Mouse (Mus musculus): ENCODE measurements around the gene Zfp652. TPM values are rescaled to one million over a fixed set of nuclear protein-coding genes. Genes with fewer than 3 reads are reported as not detected.
A peak's percentile ranks its signal among the peaks of the same experiment; 100 is the strongest.

The Zfp652 gene
- polyA plus RNA-seq, 1 experiment from 2014 or later, result 23.2 TPM

- H3K27me3 ChIP-seq (ENCODE audit: control insufficient read depth, insufficient read depth, low read depth, low read length), result peaks cover 71% of the 10 kb centered on the region
- H3K4me2 ChIP-seq (ENCODE audit: low read depth, low read length), result no peak overlapping the region
- WGBS, result 58% methylated on average over 11 of the region's 11 CpGs
- H3K4me3 ChIP-seq (ENCODE audit: low read length), result no peak overlapping the region
- no peak overlapping the region for H3K27ac ChIP-seq (ENCODE audit: low read length)
- peaks cover 22% of the 10 kb centered on the region for H3K4me1 ChIP-seq (replicated peaks; ENCODE audit: control insufficient read depth, insufficient read depth, low read length)
- ATAC-seq (ENCODE audit: low read depth), result no peak
- no peaks in the 10 kb centered on the region for H3K9me3 ChIP-seq (ENCODE audit: control insufficient read depth, low read length)
- H3K9ac ChIP-seq (ENCODE audit: low read length), result no peak overlapping the region
- no peaks in the 10 kb centered on the region for H3K36me3 ChIP-seq (ENCODE audit: control insufficient read depth, insufficient read depth, low read length)
These were observed 115.9 kb downstream of the Zfp652 start for GRCm38 (mm10) chr11:95828181-95828964.

GRCm38 (mm10) chr11:95829526-95830050 lies 117.1 kb downstream of the Zfp652 start:
- Histone ChIP-seq H3K4me1 (replicated peaks; ENCODE audit: control insufficient read depth, insufficient read depth, low read length) (peaks cover 30% of the 10 kb centered on the region), H3K4me3 (ENCODE audit: low read length) (no peak overlapping the region), H3K4me2 (ENCODE audit: low read depth, low read length) (no peak overlapping the region), H3K9me3 (ENCODE audit: control insufficient read depth, low read length) (no peaks in the 10 kb centered on the region), H3K36me3 (ENCODE audit: control insufficient read depth, insufficient read depth, low read length) (no peaks in the 10 kb centered on the region), H3K9ac (ENCODE audit: low read length) (no peak overlapping the region), H3K27ac (ENCODE audit: low read length) (no peak overlapping the region), H3K27me3 (ENCODE audit: control insufficient read depth, insufficient read depth, low read depth, low read length) (peaks cover 82% of the 10 kb centered on the region)
- WGBS, result 43% methylated on average over 4 of the region's 4 CpGs
- no peak for ATAC-seq (ENCODE audit: low read depth)

GRCm38 (mm10) chr11:95830411-95831275 lies 118.2 kb downstream of the Zfp652 start:
- peak overlapping the region; percentile 46 for H3K4me2 ChIP-seq (ENCODE audit: low read depth, low read length)
- ATAC-seq (ENCODE audit: low read depth), result no peak
- H3K4me1 ChIP-seq (replicated peaks; ENCODE audit: control insufficient read depth, insufficient read depth, low read length), result peaks cover 32% of the 10 kb centered on the region
- H3K4me3 ChIP-seq (ENCODE audit: low read length), result peak overlapping the region; percentile 31
- no peak overlapping the region for H3K27ac ChIP-seq (ENCODE audit: low read length)
- no peaks in the 10 kb centered on the region for H3K36me3 ChIP-seq (ENCODE audit: control insufficient read depth, insufficient read depth, low read length)
- no peaks in the 10 kb centered on the region for H3K9me3 ChIP-seq (ENCODE audit: control insufficient read depth, low read length)
- peak overlapping the region; percentile 40 for H3K9ac ChIP-seq (ENCODE audit: low read length)
- WGBS, result 3% methylated on average over 80 of the region's 80 CpGs
- peaks cover 75% of the 10 kb centered on the region for H3K27me3 ChIP-seq (ENCODE audit: control insufficient read depth, insufficient read depth, low read depth, low read length)

- Histone ChIP-seq H3K27ac (ENCODE audit: low read length) (no peak overlapping the region), H3K4me1 (replicated peaks; ENCODE audit: control insufficient read depth, insufficient read depth, low read length) (peaks cover 37% of the 10 kb centered on the region), H3K36me3 (ENCODE audit: control insufficient read depth, insufficient read depth, low read length) (no peaks in the 10 kb centered on the region), H3K4me3 (ENCODE audit: low read length) (peak overlapping the region; percentile 31), H3K9me3 (ENCODE audit: control insufficient read depth, low read length) (no peaks in the 10 kb centered on the region), H3K9ac (ENCODE audit: low read length) (peak overlapping the region; percentile 40), H3K27me3 (ENCODE audit: control insufficient read depth, insufficient read depth, low read depth, low read length) (peaks cover 74% of the 10 kb centered on the region), H3K4me2 (ENCODE audit: low read depth, low read length) (peak overlapping the region; percentile 46)
- no peak for ATAC-seq (ENCODE audit: low read depth)
- WGBS, result 2% methylated on average over 10 of the region's 10 CpGs
These were observed 118.8 kb downstream of the Zfp652 start for GRCm38 (mm10) chr11:95831276-95831619.

GRCm38 (mm10) chr11:95831641-95832040 lies 119.2 kb downstream of the Zfp652 start:
- ATAC-seq (ENCODE audit: low read depth), result no peak
- peaks cover 70% of the 10 kb centered on the region for H3K27me3 ChIP-seq (ENCODE audit: control insufficient read depth, insufficient read depth, low read depth, low read length)
- WGBS, result 3% methylated on average over 13 of the region's 15 CpGs
- peaks cover 41% of the 10 kb centered on the region for H3K4me1 ChIP-seq (replicated peaks; ENCODE audit: control insufficient read depth, insufficient read depth, low read length)
- H3K4me2 ChIP-seq (ENCODE audit: low read depth, low read length), result peak overlapping the region; percentile 46; the same call in 1 of the 2 replicates
- H3K27ac ChIP-seq (ENCODE audit: low read length), result no peak overlapping the region
- no peaks in the 10 kb centered on the region for H3K9me3 ChIP-seq (ENCODE audit: control insufficient read depth, low read length)
- H3K9ac ChIP-seq (ENCODE audit: low read length), result no peak overlapping the region
- H3K4me3 ChIP-seq (ENCODE audit: low read length), result peak overlapping the region; percentile 31
- H3K36me3 ChIP-seq (ENCODE audit: control insufficient read depth, insufficient read depth, low read length), result no peaks in the 10 kb centered on the region

GRCm38 (mm10) chr11:95832129-95833005 lies 119.9 kb downstream of the Zfp652 start:
- ATAC-seq (ENCODE audit: low read depth), result no peak
- Histone ChIP-seq H3K4me3 (ENCODE audit: low read length) (no peak overlapping the region), H3K4me1 (replicated peaks; ENCODE audit: control insufficient read depth, insufficient read depth, low read length) (peaks cover 49% of the 10 kb centered on the region), H3K27ac (ENCODE audit: low read length) (no peak overlapping the region), H3K36me3 (ENCODE audit: control insufficient read depth, insufficient read depth, low read length) (no peaks in the 10 kb centered on the region), H3K27me3 (ENCODE audit: control insufficient read depth, insufficient read depth, low read depth, low read length) (peaks cover 64% of the 10 kb centered on the region), H3K4me2 (ENCODE audit: low read depth, low read length) (no peak overlapping the region), H3K9me3 (ENCODE audit: control insufficient read depth, low read length) (no peaks in the 10 kb centered on the region), H3K9ac (ENCODE audit: low read length) (no peak overlapping the region)
- WGBS, result 53% methylated on average over 18 of the region's 18 CpGs

- no peaks in the 10 kb centered on the region for H3K36me3 ChIP-seq (ENCODE audit: control insufficient read depth, insufficient read depth, low read length)
- no peak overlapping the region for H3K27ac ChIP-seq (ENCODE audit: low read length)
- peaks cover 52% of the 10 kb centered on the region for H3K4me1 ChIP-seq (replicated peaks; ENCODE audit: control insufficient read depth, insufficient read depth, low read length)
- no peak overlapping the region for H3K4me3 ChIP-seq (ENCODE audit: low read length)
- no peak overlapping the region; the same call in 1 of the 2 replicates for H3K4me2 ChIP-seq (ENCODE audit: low read depth, low read length)
- no peak for ATAC-seq (ENCODE audit: low read depth)
- WGBS, result 29% methylated on average over 8 of the region's 8 CpGs
- H3K9me3 ChIP-seq (ENCODE audit: control insufficient read depth, low read length), result no peaks in the 10 kb centered on the region
- H3K9ac ChIP-seq (ENCODE audit: low read length), result no peak overlapping the region
- peaks cover 64% of the 10 kb centered on the region for H3K27me3 ChIP-seq (ENCODE audit: control insufficient read depth, insufficient read depth, low read depth, low read length)
These were observed 120.6 kb downstream of the Zfp652 start for GRCm38 (mm10) chr11:95833006-95833570.

DNA sequence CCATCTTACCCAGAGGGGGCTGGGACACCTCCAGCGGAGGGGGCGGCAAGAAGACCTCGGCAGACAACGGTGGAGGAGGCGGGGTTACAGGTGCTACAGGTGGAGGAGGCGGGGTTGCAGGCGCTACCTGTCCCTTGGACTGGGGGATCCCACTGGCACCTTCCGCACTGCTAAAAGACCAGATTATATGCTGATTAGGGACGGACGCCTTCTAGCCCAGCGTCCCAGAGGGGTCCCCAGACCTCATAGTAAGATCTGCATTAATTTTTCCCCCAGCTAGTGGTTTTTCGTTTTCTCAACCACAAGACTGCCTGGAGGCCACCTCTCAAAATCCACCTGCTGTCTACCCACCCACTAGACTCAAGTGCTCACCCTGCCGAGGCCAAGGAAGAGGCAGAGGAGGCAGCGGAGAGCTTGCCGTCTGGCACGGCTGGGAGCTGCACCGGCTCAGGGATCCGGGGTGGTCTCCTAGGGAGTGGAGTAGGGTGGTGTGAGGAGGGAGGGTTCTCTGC lies 121.2 kb downstream of the Zfp652 start:
- peak overlapping the region; percentile 32; the same call in 1 of the 2 replicates for H3K27ac ChIP-seq (ENCODE audit: low read length)
- 11% methylated on average over 18 of the region's 18 CpGs for WGBS
- H3K27me3 ChIP-seq (ENCODE audit: control insufficient read depth, insufficient read depth, low read depth, low read length), result peaks cover 58% of the 10 kb centered on the region
- peak overlapping the region; percentile 40 for H3K4me2 ChIP-seq (ENCODE audit: low read depth, low read length)
- H3K9me3 ChIP-seq (ENCODE audit: control insufficient read depth, low read length), result no peaks in the 10 kb centered on the region
- ATAC-seq (ENCODE audit: low read depth), result peak; percentile 9
- H3K4me3 ChIP-seq (ENCODE audit: low read length), result no peak overlapping the region
- H3K9ac ChIP-seq (ENCODE audit: low read length), result 0 out of 2 replicates have a peak overlapping the region, but pooled peaks have one; percentile 29
- H3K4me1 ChIP-seq (replicated peaks; ENCODE audit: control insufficient read depth, insufficient read depth, low read length), result peaks cover 54% of the 10 kb centered on the region
- no peaks in the 10 kb centered on the region for H3K36me3 ChIP-seq (ENCODE audit: control insufficient read depth, insufficient read depth, low read length)
